Comparison of ENCODE assay signal across 10 mouse cellular contexts in the genomic region with DNA sequence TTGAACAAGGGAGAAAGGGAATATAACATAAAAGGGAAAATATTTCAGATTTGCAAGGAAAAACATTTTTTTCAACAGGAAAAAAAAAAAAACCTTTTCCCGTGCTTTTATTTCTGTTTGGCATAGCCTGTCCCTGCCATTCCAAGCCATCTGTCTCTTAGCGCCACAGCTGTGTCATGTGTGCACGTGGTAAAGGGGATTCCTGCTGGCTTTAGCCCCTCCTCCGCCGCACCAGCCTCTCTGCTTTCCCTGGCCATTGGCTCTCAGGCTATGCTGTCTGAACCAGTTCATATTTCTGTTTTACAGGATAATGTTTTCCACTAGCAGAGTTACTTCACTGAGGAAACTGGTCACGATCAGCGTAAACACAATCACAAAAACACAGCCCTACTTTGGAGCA. TPM values are rescaled to one million over a fixed set of nuclear protein-coding genes. Genes with fewer than 3 reads are reported as not detected.
A peak's percentile ranks its signal among the peaks of the same experiment; 100 is the strongest.
DNase-seq lines count a peak whose midpoint lies in the region; ATAC-seq and TF ChIP-seq lines count a peak whose summit lies in the region.
"Had no signal": no experiment of that assay in that cellular context is flagged by ENCODE, and none has a peak within 500 bp of the region (broad histone marks: within the 10 kb centered on the region; RNA-seq: fewer than 3 reads in every experiment).

No protein-coding gene starts in this region.

- no peak for DNase-seq in heart, postnatal 0 days (ENCODE audit: low spot score)
- no peak for DNase-seq in heart, postnatal 36 days
- DNase-seq in forebrain, postnatal 0 days: peak; percentile 89
- peak; percentile 42 to 66 for DNase-seq in layer of hippocampus, adult 18-20 months (ENCODE audit: low spot score in 2 of 2)
- DNase-seq in lung, postnatal 14 days: peak; percentile 41
- peak; percentile 44 to 56 for DNase-seq in right cerebral cortex, adult 2 months (ENCODE audit: low spot score in 2 of 2)
- no peak for DNase-seq in thymus, postnatal 4 days
- DNase-seq in adrenal gland, adult 8-10 months: no peak

- H3K9me3 ChIP-seq in heart, postnatal 0 days (replicated peaks; ENCODE audit: control insufficient read depth, low read length): no peaks in the 10 kb centered on the region
- no peaks in the 10 kb centered on the region for H3K9me3 ChIP-seq in forebrain, postnatal 0 days (ENCODE audit: low read length)
- H3K9me3 ChIP-seq: megakaryocyte, embryonic 14.5 days had no signal

- intact Hi-C loops in heart, postnatal 36 days (cut with DNase I): no loop called here

- H3K27me3 ChIP-seq in heart, postnatal 0 days (ENCODE audit: control insufficient read depth, insufficient read depth, low read length): no peaks in the 10 kb centered on the region
- H3K27me3 ChIP-seq in forebrain, postnatal 0 days (ENCODE audit: insufficient read depth, low read length): no peaks in the 10 kb centered on the region

- H3K4me3 ChIP-seq in heart, postnatal 0 days (ENCODE audit: low read depth, low read length): no peak overlapping the region
- H3K4me3 ChIP-seq in forebrain, postnatal 0 days (ENCODE audit: low read depth, low read length): no peak overlapping the region
- H3K4me3 ChIP-seq: erythroblast, embryonic 14.5 days; megakaryocyte, embryonic 14.5 days had no signal

- no peaks in the 10 kb centered on the region for H3K36me3 ChIP-seq in heart, postnatal 0 days (replicated peaks; ENCODE audit: control insufficient read depth, insufficient read depth, low read length)
- no peaks in the 10 kb centered on the region for H3K36me3 ChIP-seq in forebrain, postnatal 0 days (ENCODE audit: insufficient read depth)

- ATAC-seq in heart, postnatal 0 days (ENCODE audit: insufficient read depth, low read depth): peak; percentile 75; the same call in 1 of the 2 replicates
- ATAC-seq in forebrain, postnatal 0 days: peak; percentile 91

- H3K27ac ChIP-seq in heart, postnatal 0 days (ENCODE audit: low read depth): no peak overlapping the region
- no peak overlapping the region for H3K27ac ChIP-seq in forebrain, postnatal 0 days (ENCODE audit: low read depth, low read length)

- 42% methylated on average over 7 of the region's 7 CpGs for WGBS in heart, postnatal 0 days
- 31% methylated on average over 7 of the region's 7 CpGs for WGBS in forebrain, postnatal 0 days

- TF ChIP-seq EP300 in heart, postnatal 0 days (IDR thresholded peaks at IDR 0.05; ENCODE audit: low read depth): no peak

- no peak overlapping the region for H3K9ac ChIP-seq in heart, postnatal 0 days (replicated peaks; ENCODE audit: low read depth, low read length)
- no peak overlapping the region for H3K9ac ChIP-seq in forebrain, postnatal 0 days

- TF ChIP-seq CTCF in heart, postnatal 0 days (IDR thresholded peaks at IDR 0.05; ENCODE audit: low read depth): no peak
- TF ChIP-seq CTCF in forebrain, postnatal 0 days (IDR thresholded peaks at IDR 0.05; ENCODE audit: low read depth): no peak

- no peaks in the 10 kb centered on the region for H3K4me1 ChIP-seq in heart, postnatal 0 days (ENCODE audit: control insufficient read depth, insufficient read depth)
- H3K4me1 ChIP-seq in forebrain, postnatal 0 days (ENCODE audit: insufficient read depth): no peaks in the 10 kb centered on the region; the same call in 1 of the 2 replicates

- no peak overlapping the region for H3K4me2 ChIP-seq in heart, postnatal 0 days (ENCODE audit: low read depth, low read length)
- no peak overlapping the region for H3K4me2 ChIP-seq in forebrain, postnatal 0 days (ENCODE audit: low read depth)

RNA-seq across cellular contexts. Expression of a gene that starts 49.1 kb away (rescaled TPM):
- 45.5 and 65.7 TPM in 2 replicates for total RNA-seq in heart, postnatal 0 days (2014; rRNA removed; ENCODE audit: low replicate concordance)
- polyA plus RNA-seq in heart, postnatal 0 days (2015; fragmentation: Nextera tagmentation; extraction: Ambion mirVana): 6.8 and 9.8 TPM in 2 replicates
- total RNA-seq in heart, postnatal 36 days (2021): 10 to 100 TPM; 36.4 to 40.3 TPM
- 52.9 and 57.1 TPM in 2 replicates for total RNA-seq in forebrain, postnatal 0 days (2014; rRNA removed)
- 9.6 and 11.4 TPM in 2 replicates for polyA plus RNA-seq in forebrain, postnatal 0 days (2015; fragmentation: Nextera tagmentation; extraction: Ambion mirVana)
- 10 to 100 TPM; 44.6 to 46.1 TPM for total RNA-seq in layer of hippocampus, adult 18-20 months (2021)
- total RNA-seq in adrenal gland, adult 8-10 months (2022): 10 to 100 TPM; 16.1 to 34.9 (median 26.4) TPM

Comparison
In these comparisons a context has a peak if more than half of its experiments do, and no peak if none do; other contexts are left out.
1. DNase-seq: peak in forebrain, postnatal 0 days (single experiment), layer of hippocampus, adult 18-20 months (2 of 2), lung, postnatal 14 days (single experiment) and right cerebral cortex, adult 2 months (2 of 2); none in heart, postnatal 0 days (single experiment), heart, postnatal 36 days (0 of 2), thymus, postnatal 4 days (single experiment) and adrenal gland, adult 8-10 months (single experiment).